ENCODE assay signal across 8 mouse cellular contexts in genomic region chr7:30323795-30324194, GRCm38 (mm10). TPM values are rescaled to one million over a fixed set of nuclear protein-coding genes. Genes with fewer than 3 reads are reported as not detected.
DNase-seq lines count a peak whose midpoint lies in the region; ATAC-seq and TF ChIP-seq lines count a peak whose summit lies in the region.

TSS of gene Sdhaf1 (minus strand) at chr7:30323895.

- peak within 1 kb of the TSS; percentile 89 for H3K4me3 ChIP-seq in G1E (ENCODE audit: low read depth, low read length)
- H3K4me3 ChIP-seq in limb, embryonic 11.5 days (ENCODE audit: low read depth, low read length) = peak within 1 kb of the TSS; percentile 80
- H3K4me3 ChIP-seq in stomach, embryonic 16.5 days (replicated peaks; ENCODE audit: low read length) = peak within 1 kb of the TSS; percentile 75

- 0 out of 2 replicates have a peak, but pooled peaks cover 3% of the 10 kb centered on the region for H3K9me3 ChIP-seq in G1E (replicated peaks)
- no peaks in the 10 kb centered on the region for H3K9me3 ChIP-seq in limb, embryonic 11.5 days (ENCODE audit: control insufficient read depth, low read length)
- H3K9me3 ChIP-seq in stomach, embryonic 16.5 days (replicated peaks; ENCODE audit: control insufficient read depth, low read length) = no peaks in the 10 kb centered on the region

- TF ChIP-seq CTCF in G1E (IDR thresholded peaks at IDR 0.05; ENCODE audit: low read depth, low read length) = no peak

- peak within 1 kb of the TSS; percentile 72 for H3K4me2 ChIP-seq in limb, embryonic 11.5 days (ENCODE audit: low read depth, severe bottlenecking)
- peak within 1 kb of the TSS; percentile 70 for H3K4me2 ChIP-seq in stomach, embryonic 16.5 days (ENCODE audit: low read depth, low read length)

- no peak for DNase-seq in frontal cortex, adult 2 months (ENCODE audit: extremely low spot score in 1 of 2, low spot score in 1 of 2)
- DNase-seq in G1E (ENCODE audit: low spot score) = no peak
- DNase-seq in heart, adult 8-10 months (ENCODE audit: low spot score) = no peak
- DNase-seq in limb, embryonic 11.5 days (ENCODE audit: low spot score) = no peak
- no peak for DNase-seq in right cerebral cortex, adult 2 months (ENCODE audit: low spot score in 2 of 2)
- DNase-seq in thymus, postnatal 14 days = no peak

- H3K4me1 ChIP-seq in G1E (ENCODE audit: insufficient read depth, low read depth, low read length) = peaks cover 39% of the 10 kb centered on the region
- H3K4me1 ChIP-seq in limb, embryonic 11.5 days (ENCODE audit: control insufficient read depth, insufficient read depth, low read length) = peaks cover 3% of the 10 kb centered on the region; the same call in 1 of the 2 replicates
- peaks cover 8% of the 10 kb centered on the region; the same call in 1 of the 2 replicates for H3K4me1 ChIP-seq in stomach, embryonic 16.5 days (ENCODE audit: control insufficient read depth, insufficient read depth, low read length)

- peaks cover 11% of the 10 kb centered on the region for H3K36me3 ChIP-seq in G1E (replicated peaks)
- no peaks in the 10 kb centered on the region for H3K36me3 ChIP-seq in limb, embryonic 11.5 days (ENCODE audit: control insufficient read depth, insufficient read depth, low read length)
- no peaks in the 10 kb centered on the region for H3K36me3 ChIP-seq in stomach, embryonic 16.5 days (ENCODE audit: control insufficient read depth, insufficient read depth, low read length)

- H3K27me3 ChIP-seq in G1E (ENCODE audit: insufficient read depth, low read length) = peaks cover 12% of the 10 kb centered on the region
- no peaks in the 10 kb centered on the region for H3K27me3 ChIP-seq in limb, embryonic 11.5 days (ENCODE audit: control insufficient read depth, insufficient read depth, low read length)
- H3K27me3 ChIP-seq in stomach, embryonic 16.5 days (ENCODE audit: control insufficient read depth, insufficient read depth, low read length) = no peaks in the 10 kb centered on the region

- no peak within 1 kb of the TSS for H3K27ac ChIP-seq in limb, embryonic 11.5 days (replicated peaks; ENCODE audit: low read depth, low read length)
- H3K27ac ChIP-seq in stomach, embryonic 16.5 days (ENCODE audit: low read length) = peak within 1 kb of the TSS; percentile 94

- H3K9ac ChIP-seq in limb, embryonic 11.5 days (ENCODE audit: low read length) = peak within 1 kb of the TSS; percentile 78
- H3K9ac ChIP-seq in stomach, embryonic 16.5 days (ENCODE audit: low read length) = peak within 1 kb of the TSS; percentile 72

- 81% methylated on average over 3 of the region's 3 CpGs for WGBS in limb, embryonic 11.5 days
- WGBS in stomach, embryonic 16.5 days = 69% methylated on average over 3 of the region's 3 CpGs

- ATAC-seq in frontal cortex, adult (ENCODE audit: low TSS enrichment) = no peak
- ATAC-seq in G1E (ENCODE audit: extremely low read depth, insufficient number of reproducible peaks, low FRiP score, poor library complexity, severe bottlenecking) = no peak
- ATAC-seq in limb, embryonic 11.5 days (ENCODE audit: insufficient number of reproducible peaks, low FRiP score, low TSS enrichment, low read depth) = no peak
- no peak for ATAC-seq in stomach, embryonic 16.5 days (ENCODE audit: insufficient read depth, low FRiP score)

RNA-seq across cellular contexts. Expression of gene Sdhaf1, which starts in this region (rescaled TPM):
- 16.9 and 19.2 TPM in 2 replicates for polyA plus RNA-seq in frontal cortex, adult 2 months (2012; rRNA removed)
- total RNA-seq in G1E (2014; fragmentation: Nextera tagmentation) (4.1 and 4.3 TPM in 2 replicates), G1E (2017) (8.9 and 11.4 TPM in 2 replicates)
- polyA plus RNA-seq in G1E (2012) = 9.2 and 11.7 TPM in 2 replicates
- total RNA-seq in heart, adult 8-10 months (2022) = 10 to 100 TPM; 14.0 to 16.2 (median 15.1) TPM
- polyA plus RNA-seq in limb, embryonic 11.5 days (2014; fragmentation: Nextera tagmentation; extraction: Ambion mirVana) = 21.6 TPM in 2 replicates
- polyA plus RNA-seq in stomach, embryonic 16.5 days (2015; fragmentation: Nextera tagmentation; extraction: Ambion mirVana) = 12.1 and 14.6 TPM in 2 replicates
